ENCODE assay signal across 35 mouse cellular contexts in the genomic region with DNA sequence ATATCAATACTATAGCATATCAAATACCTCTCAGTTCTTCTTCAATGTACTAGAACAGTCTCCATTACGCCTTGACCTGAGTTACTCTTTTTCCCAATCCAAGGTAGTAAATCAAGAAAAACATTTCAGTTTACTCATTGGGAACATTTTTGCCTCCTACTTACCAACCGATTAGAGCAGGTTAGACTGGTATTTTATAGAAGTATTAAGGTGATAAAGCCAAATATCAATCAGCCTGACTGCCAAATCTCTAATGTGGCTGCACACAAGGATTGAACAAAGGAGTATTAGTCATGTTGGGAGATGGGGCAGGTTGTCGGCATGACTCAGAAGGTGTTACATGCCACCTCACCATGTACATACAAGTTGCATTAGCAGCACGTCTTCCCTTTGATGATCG.
"Had no signal": no experiment of that assay in that cellular context is flagged by ENCODE, and none has a peak within 500 bp of the region (broad histone marks: within the 10 kb centered on the region; RNA-seq: fewer than 3 reads in every experiment).

No protein-coding gene starts in this region.

- H3K27ac ChIP-seq: heart, embryonic 10.5 days; heart, embryonic 13.5 days; heart, embryonic 15.5 days; hindbrain, embryonic 10.5 days; hindbrain, embryonic 12.5 days; hindbrain, embryonic 13.5 days; hindbrain, embryonic 14.5 days; hindbrain, embryonic 15.5 days; hindbrain, postnatal 0 days; intestine, embryonic 15.5 days; kidney, embryonic 15.5 days; kidney, postnatal 0 days; layer of hippocampus, adult 2 months; left cerebral cortex, adult 2 months had no signal

- H3K36me3 ChIP-seq: heart, embryonic 10.5 days; heart, embryonic 12.5 days; heart, embryonic 13.5 days; heart, embryonic 15.5 days; hindbrain, embryonic 10.5 days; hindbrain, embryonic 12.5 days; hindbrain, embryonic 13.5 days; hindbrain, embryonic 15.5 days; intestine, embryonic 15.5 days; kidney, embryonic 15.5 days had no signal

- DNase-seq: heart, postnatal 10 days; heart, postnatal 14 days; heart, postnatal 4 days; kidney, adult 11 months; kidney, adult 18-20 months; kidney, adult 2 months; kidney, adult 8-10 months; kidney, adult 9 months; kidney, postnatal 10 days; kidney, postnatal 14 days; kidney, postnatal 25 days; kidney, postnatal 36 days; kidney, postnatal 4 days; layer of hippocampus, adult 9-11 months; layer of hippocampus, postnatal 36 days had no signal

- ATAC-seq: hindbrain, embryonic 16.5 days; hindbrain, postnatal 0 days; inflammation-experienced regulatory T-cells, adult 6 months; intestine, embryonic 15.5 days; intestine, embryonic 16.5 days; intestine, postnatal 0 days had no signal

- H3K4me3 ChIP-seq: heart, embryonic 10.5 days; heart, embryonic 12.5 days; heart, embryonic 13.5 days; heart, embryonic 15.5 days; hindbrain, embryonic 10.5 days; hindbrain, embryonic 12.5 days; hindbrain, embryonic 13.5 days; hindbrain, embryonic 15.5 days; intestine, embryonic 15.5 days; kidney, embryonic 15.5 days; layer of hippocampus, adult 2 months; left cerebral cortex, adult 2 months had no signal

- H3K4me2 ChIP-seq: heart, embryonic 11.5 days; heart, embryonic 12.5 days; heart, embryonic 13.5 days; heart, embryonic 15.5 days; hindbrain, embryonic 12.5 days; hindbrain, embryonic 13.5 days; hindbrain, embryonic 14.5 days; hindbrain, embryonic 15.5 days; intestine, embryonic 15.5 days; kidney, embryonic 15.5 days had no signal

- H3K27me3 ChIP-seq: heart, embryonic 12.5 days; heart, embryonic 13.5 days; heart, embryonic 15.5 days; hindbrain, embryonic 12.5 days; hindbrain, embryonic 13.5 days; hindbrain, embryonic 15.5 days; intestine, embryonic 15.5 days; kidney, embryonic 15.5 days had no signal

- H3K9me3 ChIP-seq: heart, embryonic 10.5 days; heart, embryonic 12.5 days; heart, embryonic 13.5 days; heart, embryonic 15.5 days; hindbrain, embryonic 10.5 days; hindbrain, embryonic 12.5 days; hindbrain, embryonic 13.5 days; hindbrain, embryonic 15.5 days; intestine, embryonic 15.5 days; kidney, embryonic 15.5 days had no signal

- H3K9ac ChIP-seq: heart, embryonic 12.5 days; heart, embryonic 13.5 days; heart, embryonic 15.5 days; hindbrain, embryonic 12.5 days; hindbrain, embryonic 13.5 days; hindbrain, embryonic 14.5 days; hindbrain, embryonic 15.5 days; intestine, embryonic 15.5 days; kidney, embryonic 15.5 days had no signal

- H3K4me1 ChIP-seq: heart, embryonic 10.5 days; heart, embryonic 12.5 days; heart, embryonic 13.5 days; heart, embryonic 15.5 days; hindbrain, embryonic 10.5 days; hindbrain, embryonic 12.5 days; hindbrain, embryonic 13.5 days; hindbrain, embryonic 15.5 days; intestine, embryonic 15.5 days; kidney, embryonic 15.5 days had no signal
